Mouse (Mus musculus) cortical plate, adult 2 months (tissue): ENCODE results near the gene Epha10. TPM values are rescaled to one million over a fixed set of nuclear protein-coding genes. Genes with fewer than 3 reads are reported as not detected.

ENCODE experiments used
- H3K27ac ChIP-seq: fragments of 200-500 bp; 2 replicates; pipeline ENCODE4 v1.5.1; 2012; ENCODE audit warnings: low read length, control low read depth, inconsistent platforms; ENCODE audit not compliant: insufficient read depth
- H3K4me1 ChIP-seq: fragments of 200-500 bp; 2 replicates; pipeline ENCODE4 v1.6.1; 2011; ENCODE audit warnings: low read length; ENCODE audit not compliant: control insufficient read depth, insufficient read depth
- H3K4me3 ChIP-seq: fragments of 200-500 bp; 2 replicates; pipeline ENCODE4 v1.5.1; 2011; ENCODE audit warnings: mild to moderate bottlenecking, low read length, control low read depth; ENCODE audit not compliant: insufficient read depth
- CTCF ChIP-seq: fragments of 200-500 bp; IDR thresholded peaks from 2 replicates; pipeline ENCODE4 v1.5.1; 2011; ENCODE audit warnings: mild to moderate bottlenecking, control low read depth, low read length; ENCODE audit not compliant: insufficient read depth; ENCODE audit errors: extremely low read depth
- POLR2A ChIP-seq: fragments of 200-500 bp; IDR thresholded peaks from 2 replicates; pipeline ENCODE4 v1.6.1; 2011; ENCODE audit warnings: mild to moderate bottlenecking, low read length, control low read depth; ENCODE audit not compliant: insufficient read depth; ENCODE audit errors: extremely low read depth
- polyA plus RNA-seq: library from polyadenylated mRNA; depleted of rRNA; stranded (reverse); fragments of >200 nt; gene quantifications from 2 replicates; pipeline ENCODE4 v1.2.3, GENCODE M21; 2012

Gene Epha10
- polyA plus RNA-seq, 1 experiment: 56.6 TPM

- Histone ChIP-seq H3K4me1 (no peaks in the 10 kb centered on the region), H3K4me3 (no peak overlapping the region), H3K27ac (no peak overlapping the region)
- TF ChIP-seq POLR2A (no peak), CTCF (peak; percentile 91)
These were observed 62.3 kb downstream of the Epha10 start for GRCm38 (mm10) chr4:124943022-124943421.

DNA sequence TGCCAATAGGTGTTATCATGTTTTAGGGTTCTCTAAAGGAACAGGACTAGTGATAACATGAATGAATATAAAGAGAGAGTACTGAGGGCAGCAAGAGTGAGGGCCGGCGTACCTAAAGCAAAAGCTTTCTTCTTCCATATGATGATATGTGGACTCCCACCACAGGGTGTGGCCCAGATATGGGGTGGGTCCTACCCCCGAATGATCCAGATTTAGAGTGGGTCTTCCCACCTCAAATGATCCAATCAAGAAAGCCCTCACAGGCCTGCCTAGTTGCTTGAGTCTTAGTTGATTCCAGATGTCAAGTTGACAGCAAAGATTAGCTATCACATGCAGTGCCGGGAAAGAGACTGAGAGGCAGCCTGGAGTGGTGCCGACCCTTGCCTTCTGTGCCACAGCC, 63.1 kb downstream of the Epha10 start:
- TF ChIP-seq POLR2A (no peak), CTCF (no peak)
- Histone ChIP-seq H3K4me3 (no peak overlapping the region), H3K27ac (no peak overlapping the region)

GRCm38 (mm10) chr4:124944961-124945360, 64.3 kb downstream of the Epha10 start:
- H3K4me3 ChIP-seq: no peak overlapping the region
- H3K4me1 ChIP-seq: no peaks in the 10 kb centered on the region
- TF ChIP-seq POLR2A: no peak
- TF ChIP-seq CTCF: peak; percentile 21; the same call in 1 of the 2 replicates
- no peak overlapping the region for H3K27ac ChIP-seq

More for the DNA sequence above, 63.1 kb downstream of the Epha10 start:
- no peaks in the 10 kb centered on the region for H3K4me1 ChIP-seq

DNA sequence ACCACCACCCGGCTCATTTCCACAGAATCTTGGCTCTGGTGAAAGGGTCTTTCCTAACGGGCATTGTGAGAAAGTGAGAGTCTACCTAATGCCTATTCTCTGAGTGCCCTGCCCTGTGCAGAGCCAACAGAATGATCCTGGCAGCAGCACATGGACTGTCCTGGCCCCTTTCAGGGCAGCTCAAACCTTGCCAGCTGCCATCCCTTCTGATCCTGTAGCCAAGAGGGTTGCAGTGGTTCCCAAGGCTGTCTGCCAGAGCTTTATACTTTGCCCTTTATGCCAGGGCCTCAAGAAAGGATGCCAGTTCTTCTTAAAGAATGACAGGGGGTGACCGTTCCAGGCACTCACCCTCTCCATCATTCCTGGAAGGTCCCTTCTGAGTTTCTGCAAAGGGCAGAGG, 68.8 kb downstream of the Epha10 start:
- Histone ChIP-seq H3K4me3 (no peak overlapping the region), H3K27ac (no peak overlapping the region), H3K4me1 (no peaks in the 10 kb centered on the region)
- no peak for TF ChIP-seq CTCF
- no peak for TF ChIP-seq POLR2A

DNA sequence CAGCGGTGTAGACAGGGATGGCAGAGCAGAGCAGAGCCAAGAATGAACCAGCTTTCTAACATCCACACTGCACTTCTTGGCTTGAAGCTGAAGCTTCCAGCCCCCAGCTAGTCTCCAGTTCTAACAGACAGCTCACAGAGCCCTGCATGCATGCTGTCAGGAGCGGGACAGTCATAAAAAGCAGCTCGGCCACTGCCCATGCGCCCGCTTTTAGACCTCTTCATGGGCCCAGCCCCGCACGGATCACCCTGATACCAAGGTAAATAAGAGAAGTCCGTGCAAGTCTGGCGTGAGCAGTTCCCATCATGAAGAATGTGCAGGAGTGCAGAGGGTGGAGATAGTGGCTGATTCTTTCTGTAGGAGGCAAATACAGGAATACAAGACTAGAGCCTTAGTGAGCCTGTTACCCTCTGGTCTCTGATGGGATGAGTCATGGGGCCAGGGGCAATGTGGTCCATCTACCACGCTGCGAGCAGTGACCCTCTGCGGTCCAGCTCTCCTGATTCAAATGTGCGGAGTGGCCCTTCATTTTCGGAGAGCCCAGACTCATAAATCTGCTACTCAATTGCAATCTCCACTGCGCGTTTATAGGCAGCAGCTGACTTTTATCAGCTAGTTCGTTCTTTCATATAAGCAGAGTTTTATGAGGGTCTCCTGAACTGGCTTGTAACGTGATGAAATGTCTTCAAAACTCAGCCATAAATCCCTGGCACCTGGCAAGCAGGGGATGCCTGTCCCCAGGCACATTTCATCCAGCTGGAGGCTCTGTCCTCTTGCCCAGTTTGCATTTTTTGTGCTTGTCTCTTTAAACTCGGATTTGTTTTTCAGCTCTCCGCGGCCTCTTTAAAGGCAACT, 69.7 kb downstream of the Epha10 start:
- Histone ChIP-seq H3K27ac (no peak overlapping the region), H3K4me1 (no peaks in the 10 kb centered on the region), H3K4me3 (no peak overlapping the region)
- no peak for TF ChIP-seq CTCF
- no peak for TF ChIP-seq POLR2A

DNA sequence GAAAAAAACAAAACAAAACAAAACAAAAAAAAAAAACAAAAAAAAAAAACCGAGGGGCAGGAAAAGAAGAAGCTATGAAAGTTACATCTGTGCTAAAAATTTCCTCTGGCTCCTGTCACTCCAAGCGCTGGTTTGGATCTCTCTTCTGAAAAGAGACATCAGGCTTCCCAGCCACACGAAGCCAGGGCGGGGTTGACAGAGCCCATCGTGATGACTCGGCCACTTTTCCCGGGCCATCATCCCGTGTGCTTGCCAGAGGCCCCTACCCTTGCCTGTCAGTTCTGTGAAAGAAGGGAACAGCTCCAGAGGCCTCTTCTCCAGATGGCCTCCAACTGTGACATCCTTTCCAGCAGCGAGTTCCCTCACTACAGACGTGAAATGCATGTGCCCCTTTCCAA, 70.3 kb downstream of the Epha10 start:
- no peaks in the 10 kb centered on the region for H3K4me1 ChIP-seq
- no peak overlapping the region for H3K4me3 ChIP-seq
- no peak for TF ChIP-seq POLR2A
- TF ChIP-seq CTCF: no peak
- no peak overlapping the region for H3K27ac ChIP-seq

- Histone ChIP-seq H3K27ac (no peak overlapping the region), H3K4me1 (no peaks in the 10 kb centered on the region), H3K4me3 (no peak overlapping the region)
- TF ChIP-seq POLR2A: no peak
- TF ChIP-seq CTCF: no peak
These were observed 72.8 kb downstream of the Epha10 start for GRCm38 (mm10) chr4:124953546-124953945.

GRCm38 (mm10) chr4:124957284-124957683, 76.6 kb downstream of the Epha10 start:
- TF ChIP-seq CTCF: no peak
- TF ChIP-seq POLR2A: no peak
- Histone ChIP-seq H3K27ac (no peak overlapping the region), H3K4me3 (no peak overlapping the region), H3K4me1 (no peaks in the 10 kb centered on the region)

- Histone ChIP-seq H3K27ac (no peak overlapping the region), H3K4me1 (no peaks in the 10 kb centered on the region), H3K4me3 (no peak overlapping the region)
- TF ChIP-seq POLR2A (no peak), CTCF (no peak)
These were observed 78.4 kb downstream of the Epha10 start for GRCm38 (mm10) chr4:124959062-124959461.

- no peak overlapping the region for H3K4me3 ChIP-seq
- H3K27ac ChIP-seq: no peak overlapping the region
- no peaks in the 10 kb centered on the region for H3K4me1 ChIP-seq
- TF ChIP-seq CTCF: no peak
- no peak for TF ChIP-seq POLR2A
These were observed 80.2 kb downstream of the Epha10 start for GRCm38 (mm10) chr4:124960940-124961339.
